Mouse (Mus musculus) lung, embryonic 16.5 days (tissue): ENCODE data around the gene Lif. TPM values are rescaled to one million over a fixed set of nuclear protein-coding genes. Genes with fewer than 3 reads are reported as not detected.

Experiments
- ATAC-seq: fragments of 200-750 bp; cut with Nextera tagmentation; 2 replicates; pipeline ENCODE4 v1.8.0; 2017; ENCODE audit warnings: low read depth, mild to moderate bottlenecking, moderate library complexity
- H3K27ac ChIP-seq: fragments of 300-500 bp; sonication (generic); 2 replicates; pipeline ENCODE4 v1.5.1; 2014; ENCODE audit warnings: mild to moderate bottlenecking, control low read depth, low read length
- H3K27me3 ChIP-seq: fragments of 300-500 bp; sonication (generic); 2 replicates; pipeline ENCODE4 v1.6.1; 2014; ENCODE audit warnings: low read depth, low read length, mixed read lengths; ENCODE audit not compliant: control insufficient read depth, insufficient read depth
- H3K36me3 ChIP-seq: fragments of 300-500 bp; sonication (generic); 2 replicates; pipeline ENCODE4 v1.6.1; 2014; ENCODE audit warnings: low read length; ENCODE audit not compliant: control insufficient read depth, insufficient read depth
- H3K4me1 ChIP-seq: fragments of 300-500 bp; sonication (generic); replicated peaks from 2 replicates; pipeline ENCODE4 v1.6.1; 2014; ENCODE audit warnings: low read length, mixed read lengths; ENCODE audit not compliant: control insufficient read depth, insufficient read depth
- H3K4me2 ChIP-seq: fragments of 300-500 bp; sonication (generic); 2 replicates; pipeline ENCODE4 v1.6.1; 2014; ENCODE audit warnings: low read depth, low read length, control low read depth
- H3K4me3 ChIP-seq: fragments of 300-500 bp; sonication (generic); 2 replicates; pipeline ENCODE4 v1.5.1; 2014; ENCODE audit warnings: mild to moderate bottlenecking, low read length, control low read depth
- H3K9ac ChIP-seq: fragments of 300-500 bp; sonication (generic); 2 replicates; pipeline ENCODE4 v1.6.1; 2014; ENCODE audit warnings: low read length, control low read depth
- H3K9me3 ChIP-seq: fragments of 300-500 bp; sonication (generic); 2 replicates; pipeline ENCODE4 v1.6.1; 2016; ENCODE audit warnings: low read length; ENCODE audit not compliant: control insufficient read depth
- WGBS: fragments of 180-500 bp; shearing (Covaris S2); extraction: QIAGEN DNeasy Blood & Tissue Kit; methylation state at CpG from one replicate; pipeline ENCODE4 v1.1.7; 2014; 5-methylcytosine and 5-hydroxymethylcytosine counted together
- polyA plus RNA-seq: library from polyadenylated mRNA; unstranded; fragments of >200 nt; fragmentation: Nextera tagmentation; extraction: Ambion mirVana; gene quantifications from 2 replicates; pipeline ENCODE4 v1.2.1, GENCODE M21; 2015

Lif gene
- polyA plus RNA-seq, 1 experiment from 2014 or later = 0.44 TPM

DNA sequence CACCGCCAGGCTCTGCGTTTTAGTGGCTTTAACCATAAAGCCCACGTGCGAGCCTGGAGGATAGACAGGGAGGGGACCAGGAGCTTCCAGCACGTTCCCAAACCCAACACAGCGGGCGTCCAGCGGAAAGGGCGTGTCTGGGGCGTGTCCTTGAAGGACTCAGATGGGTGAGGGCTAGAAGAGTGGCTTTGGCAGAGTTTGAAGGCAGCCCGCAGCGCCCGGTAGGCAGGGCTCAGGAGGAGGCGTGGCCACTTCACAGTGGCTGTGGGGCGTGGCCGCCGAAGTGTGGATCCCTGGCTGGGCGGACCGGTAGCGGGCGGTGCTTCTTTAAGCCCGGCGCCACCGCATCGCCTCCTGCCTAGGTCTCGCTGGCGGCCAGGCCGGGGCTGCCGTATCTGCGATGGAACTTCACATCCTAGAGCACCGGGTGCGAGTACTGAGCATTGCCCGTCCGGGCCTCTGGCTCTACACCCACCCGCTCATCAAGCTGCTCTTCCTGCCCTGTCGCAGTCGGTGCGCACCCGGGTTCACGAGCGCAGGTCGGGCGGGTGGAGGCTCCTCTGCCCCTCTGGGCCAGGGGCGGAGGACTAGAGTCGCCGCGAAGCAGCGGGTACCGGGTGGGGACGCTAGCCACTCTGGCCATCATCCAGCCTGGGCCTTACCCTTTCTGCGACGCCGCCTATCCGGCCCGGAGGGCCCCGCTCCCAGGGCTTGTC lies 39.3 kb upstream of the Lif start, which contains the start of gene Castor1:
TSS of gene Castor1 (plus strand) at position 312 of the 716 bp plus-strand sequence.
- H3K4me1 ChIP-seq = peaks cover 8% of the 10 kb centered on the region
- H3K27ac ChIP-seq = no peak within 1 kb of the TSS
- H3K4me2 ChIP-seq = peak within 1 kb of the TSS; percentile 98
- H3K36me3 ChIP-seq = peaks cover under 1% of the 10 kb centered on the region; the same call in 1 of the 2 replicates
- peak within 1 kb of the TSS; percentile 60 for H3K4me3 ChIP-seq
- H3K9me3 ChIP-seq = no peaks in the 10 kb centered on the region
- H3K27me3 ChIP-seq = no peaks in the 10 kb centered on the region
- 2% methylated on average over 56 of the region's 56 CpGs for WGBS
- peak within 1 kb of the TSS; percentile 68 for H3K9ac ChIP-seq
- peak; percentile 92 for ATAC-seq

DNA sequence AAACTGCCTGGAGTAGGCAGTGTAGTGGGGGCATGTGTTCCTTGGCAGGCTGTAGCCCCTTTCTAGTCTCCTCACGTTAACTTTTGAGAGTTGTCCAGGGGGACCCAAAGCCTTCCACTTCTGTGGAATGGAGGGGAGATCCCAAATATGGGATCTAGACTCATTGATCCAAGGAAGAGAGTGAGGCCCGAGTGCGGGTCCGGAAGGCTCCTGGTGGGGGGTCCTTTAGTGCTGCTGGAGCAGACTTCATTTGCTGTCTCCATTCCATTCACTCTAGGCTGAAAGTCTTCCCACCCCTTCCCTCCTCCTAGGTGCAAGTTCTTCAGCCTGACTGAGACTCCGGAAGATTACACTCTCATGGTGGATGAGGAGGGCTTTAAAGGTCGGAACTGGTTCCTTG lies 38.7 kb upstream of the Lif start:
- WGBS = 8% methylated on average over 6 of the region's 6 CpGs
- Histone ChIP-seq H3K9me3 (no peaks in the 10 kb centered on the region), H3K9ac (peak overlapping the region; percentile 68), H3K27ac (no peak overlapping the region), H3K27me3 (no peaks in the 10 kb centered on the region), H3K4me3 (peak overlapping the region; percentile 60), H3K4me2 (peak overlapping the region; percentile 98), H3K4me1 (peaks cover 8% of the 10 kb centered on the region), H3K36me3 (no peaks in the 10 kb centered on the region)
- ATAC-seq = no peak

DNA sequence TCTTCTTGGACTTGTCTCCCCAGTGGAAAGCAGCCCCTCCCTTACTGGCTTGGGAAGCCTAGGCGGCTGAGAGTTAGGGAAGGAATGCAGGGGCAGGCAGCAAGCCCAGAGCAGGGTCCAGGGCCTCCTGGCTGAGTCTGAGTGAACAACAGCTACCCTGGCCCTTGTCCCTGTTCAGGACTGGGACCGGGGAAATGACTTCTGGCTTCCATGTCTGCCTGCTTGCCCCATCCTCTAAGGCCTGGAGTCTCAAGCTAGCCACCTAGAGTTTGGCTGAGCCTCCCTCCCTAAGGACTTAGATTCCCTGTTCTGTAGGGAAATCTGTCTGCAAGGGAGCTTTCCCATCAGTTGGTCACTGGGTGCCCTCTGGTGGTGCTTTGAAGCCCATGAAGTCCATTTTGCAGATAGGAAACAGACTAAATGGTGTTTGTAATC lies 38.0 kb upstream of the Lif start:
- ATAC-seq = peak; percentile 16; the same call in 1 of the 2 replicates
- H3K36me3 ChIP-seq = no peaks in the 10 kb centered on the region
- no peak overlapping the region for H3K27ac ChIP-seq
- no peak overlapping the region for H3K4me2 ChIP-seq
- H3K9me3 ChIP-seq = no peaks in the 10 kb centered on the region
- peaks cover 8% of the 10 kb centered on the region for H3K4me1 ChIP-seq
- H3K9ac ChIP-seq = 0 out of 2 replicates have a peak overlapping the region, but pooled peaks have one; percentile 40
- H3K27me3 ChIP-seq = no peaks in the 10 kb centered on the region
- no peak overlapping the region for H3K4me3 ChIP-seq
- 12% methylated on average over 2 of the region's 2 CpGs for WGBS

DNA sequence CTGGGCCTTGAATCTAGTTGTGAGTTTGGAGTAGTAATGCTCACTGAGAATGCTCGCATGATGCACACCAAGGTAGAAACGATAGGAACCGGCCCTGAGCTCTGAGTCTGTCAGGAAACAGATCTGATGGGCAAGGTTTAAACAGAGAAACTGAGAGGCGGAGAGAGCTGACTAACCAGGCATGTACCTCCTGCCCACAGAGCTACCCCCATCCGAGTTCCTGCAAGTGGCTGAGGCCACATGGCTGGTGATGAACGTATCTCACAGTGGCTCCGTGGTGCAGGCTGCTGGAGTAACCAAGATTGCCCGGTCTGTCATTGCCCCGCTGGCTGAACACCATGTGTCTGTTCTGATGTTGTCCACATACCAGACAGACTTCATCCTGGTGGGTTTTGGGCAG lies 37.4 kb upstream of the Lif start:
- WGBS = 59% methylated on average over 9 of the region's 9 CpGs

DNA sequence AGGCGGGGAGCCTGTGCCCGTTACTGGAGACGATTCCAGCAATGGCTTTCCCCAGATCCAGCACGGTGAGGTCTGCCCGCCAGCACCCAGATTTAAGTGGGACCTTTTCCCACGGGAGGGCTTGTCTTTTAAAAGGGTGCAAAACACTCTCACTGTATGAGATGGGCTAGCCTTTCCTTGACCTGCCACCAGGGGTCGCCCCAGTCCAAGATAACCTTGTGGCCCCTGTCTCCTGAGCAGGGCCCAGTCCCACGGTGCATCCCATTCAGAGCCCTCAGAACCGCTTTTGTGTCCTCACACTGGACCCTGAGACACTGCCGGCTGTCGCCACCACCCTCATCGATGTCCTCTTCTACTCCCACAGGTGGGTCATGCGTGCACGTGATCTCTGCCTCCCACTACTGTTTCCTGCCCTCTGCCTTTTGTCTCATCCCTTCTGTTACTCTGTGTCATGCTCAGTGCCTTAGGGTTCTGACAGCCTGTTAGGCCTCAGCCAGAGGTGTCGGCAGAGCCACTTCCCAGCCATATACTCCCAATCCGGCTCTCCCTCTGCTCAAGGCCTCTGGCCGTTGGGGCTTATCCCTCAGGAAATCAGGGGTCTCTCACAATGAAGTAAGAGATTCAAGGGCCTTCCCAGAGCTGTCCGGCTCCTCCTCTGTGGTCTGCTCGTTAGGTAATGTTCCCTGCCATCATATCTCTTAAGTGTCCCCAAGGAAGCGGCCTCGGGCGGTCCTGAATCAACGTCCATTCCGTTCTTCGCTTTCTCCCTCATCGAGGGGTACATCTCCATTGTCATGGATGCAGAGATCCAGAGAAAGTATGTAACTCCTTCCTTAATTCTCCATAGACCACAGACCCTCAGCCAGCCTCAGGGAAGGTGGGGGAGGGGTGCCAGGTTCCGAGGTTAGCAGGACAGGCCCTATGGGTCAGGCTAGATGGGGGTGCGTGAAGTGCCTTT lies 36.6 kb upstream of the Lif start:
- no peak for ATAC-seq
- H3K9me3 ChIP-seq = no peaks in the 10 kb centered on the region
- 57% methylated on average over 28 of the region's 28 CpGs for WGBS

More for the DNA sequence above, 37.4 kb upstream of the Lif start:
- peaks cover 8% of the 10 kb centered on the region for H3K4me1 ChIP-seq
- no peak for ATAC-seq
- H3K27ac ChIP-seq = no peak overlapping the region
- no peak overlapping the region for H3K4me2 ChIP-seq
- H3K9me3 ChIP-seq = no peaks in the 10 kb centered on the region
- H3K9ac ChIP-seq = no peak overlapping the region
- H3K27me3 ChIP-seq = no peaks in the 10 kb centered on the region
- H3K36me3 ChIP-seq = no peaks in the 10 kb centered on the region
- H3K4me3 ChIP-seq = no peak overlapping the region

DNA sequence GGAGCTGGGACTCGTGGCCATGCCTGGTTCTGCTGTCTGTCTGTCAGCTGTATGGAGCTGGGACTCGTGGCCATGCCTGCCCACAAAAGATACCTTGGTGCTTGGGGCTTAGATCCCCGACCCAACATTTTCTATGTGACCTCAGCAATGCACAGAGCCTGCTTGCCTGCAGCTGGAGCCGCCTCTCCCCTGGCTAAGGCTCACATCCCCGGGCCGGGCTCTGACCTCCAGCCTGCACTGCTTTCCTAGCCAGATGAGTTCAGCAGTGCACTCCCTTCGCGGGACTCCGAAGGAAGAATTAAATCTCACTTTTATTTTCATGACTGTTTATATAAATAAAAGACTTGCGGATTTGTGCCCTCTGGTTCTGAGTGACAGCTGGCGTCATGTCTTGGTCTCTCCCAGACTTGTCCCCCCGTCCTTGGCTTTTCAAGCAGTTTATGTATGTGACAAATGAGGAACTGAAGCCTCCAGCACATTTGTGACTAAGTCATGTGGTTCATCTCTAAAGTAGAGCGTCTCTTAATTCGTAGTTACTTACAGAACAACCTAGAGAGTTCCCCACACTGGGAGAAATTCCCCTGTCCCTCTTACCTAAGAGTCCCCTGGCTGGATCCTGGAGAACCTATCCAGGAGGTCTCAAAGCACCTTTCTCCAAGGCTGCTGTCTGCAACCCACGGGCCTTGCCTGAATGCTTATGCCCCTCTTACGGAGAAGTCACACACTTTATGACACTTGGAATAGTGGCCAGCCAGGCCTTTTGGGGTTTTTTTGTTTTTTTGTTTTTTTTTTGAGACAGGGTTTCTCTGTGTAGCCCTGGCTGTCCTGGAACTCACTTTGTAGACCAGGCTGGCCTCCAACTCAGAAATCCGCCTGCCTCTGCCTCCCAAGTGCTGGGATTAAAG lies 35.1 kb upstream of the Lif start:
- no peaks in the 10 kb centered on the region for H3K36me3 ChIP-seq
- WGBS = 55% methylated on average over 17 of the region's 17 CpGs
- no peaks in the 10 kb centered on the region for H3K9me3 ChIP-seq
- H3K27me3 ChIP-seq = no peaks in the 10 kb centered on the region
- H3K4me1 ChIP-seq = peaks cover 8% of the 10 kb centered on the region
- H3K4me3 ChIP-seq = no peak overlapping the region
- H3K9ac ChIP-seq = no peak overlapping the region
- no peak for ATAC-seq
- H3K27ac ChIP-seq = no peak overlapping the region
- H3K4me2 ChIP-seq = no peak overlapping the region

More for the DNA sequence above, 36.6 kb upstream of the Lif start:
- Histone ChIP-seq H3K27ac (no peak overlapping the region), H3K4me2 (no peak overlapping the region), H3K27me3 (no peaks in the 10 kb centered on the region), H3K4me1 (peaks cover 8% of the 10 kb centered on the region), H3K36me3 (no peaks in the 10 kb centered on the region), H3K4me3 (no peak overlapping the region), H3K9ac (no peak overlapping the region)

DNA sequence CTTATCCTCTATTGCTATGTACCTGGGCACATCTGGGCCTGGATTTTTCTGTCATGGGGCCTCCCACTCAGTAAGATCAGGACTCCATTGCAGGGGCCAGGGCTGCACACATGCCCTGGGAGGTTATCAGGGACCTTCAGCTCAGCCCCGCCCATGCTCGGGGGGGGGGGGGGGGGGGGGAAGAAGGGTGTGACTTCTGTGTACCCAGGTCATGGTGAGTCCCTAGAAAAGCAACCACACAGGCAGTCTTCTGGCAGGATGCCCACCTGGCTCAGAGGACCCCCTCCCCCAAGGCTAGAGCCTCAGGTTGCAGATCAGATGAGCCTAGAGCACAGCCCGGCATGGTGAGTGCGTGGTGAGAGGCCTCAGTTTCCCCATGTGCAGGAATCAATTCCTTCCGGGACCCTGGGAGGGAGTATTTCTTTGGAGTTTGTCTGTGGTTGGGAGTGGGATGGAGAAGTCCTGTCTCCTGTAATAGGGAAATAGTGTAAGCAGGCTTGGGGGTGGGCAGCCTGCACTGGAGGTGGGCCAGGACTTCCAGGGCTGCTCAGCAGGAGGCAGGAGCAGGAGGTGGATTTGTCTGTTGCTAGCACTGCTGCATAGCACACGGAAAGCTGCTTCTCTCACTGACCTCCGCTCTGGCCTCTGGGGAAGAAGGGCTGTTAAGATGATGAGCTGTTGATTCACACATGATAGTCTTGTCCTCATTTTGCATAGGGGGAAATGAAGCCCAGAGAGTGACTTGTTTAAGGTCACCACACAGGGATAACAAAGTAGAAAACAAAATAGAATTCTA lies 33.8 kb upstream of the Lif start:
- Histone ChIP-seq H3K4me2 (no peak overlapping the region), H3K9ac (no peak overlapping the region), H3K27me3 (no peaks in the 10 kb centered on the region), H3K36me3 (no peaks in the 10 kb centered on the region), H3K27ac (no peak overlapping the region), H3K4me1 (peaks cover 7% of the 10 kb centered on the region), H3K9me3 (no peaks in the 10 kb centered on the region), H3K4me3 (no peak overlapping the region)
- no peak for ATAC-seq
- 34% methylated on average over 6 of the region's 7 CpGs for WGBS

DNA sequence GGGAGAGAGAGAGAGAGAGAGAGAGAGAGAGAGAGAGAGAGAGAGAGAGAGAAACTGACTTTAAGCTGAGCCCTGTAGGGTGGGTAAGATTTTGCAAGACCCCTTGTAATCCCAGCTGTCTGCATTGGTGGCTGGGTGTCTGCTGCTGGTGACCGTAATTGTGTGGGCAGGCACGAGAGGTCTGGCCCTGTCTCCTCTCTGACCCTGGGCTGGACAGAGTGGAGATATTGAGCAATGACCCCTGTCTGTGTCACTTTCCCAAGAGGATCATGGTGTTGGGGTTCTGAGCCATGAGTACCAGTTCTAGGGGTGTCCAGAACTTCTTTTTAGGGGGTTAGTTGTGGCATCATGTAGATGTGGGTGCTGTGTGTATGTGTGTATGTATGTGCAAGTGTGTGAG lies 33.1 kb upstream of the Lif start:
- Histone ChIP-seq H3K36me3 (no peaks in the 10 kb centered on the region), H3K9me3 (no peaks in the 10 kb centered on the region), H3K9ac (no peak overlapping the region), H3K27me3 (no peaks in the 10 kb centered on the region), H3K4me2 (no peak overlapping the region), H3K27ac (no peak overlapping the region), H3K4me1 (peaks cover 2% of the 10 kb centered on the region), H3K4me3 (no peak overlapping the region)
- 51% methylated on average over 2 of the region's 2 CpGs for WGBS
- ATAC-seq = no peak
